11 mouse cellular contexts compared by ENCODE assay signal in genomic region chr5:36228405-36229370, GRCm38 (mm10). TPM values are rescaled to one million over a fixed set of nuclear protein-coding genes. Genes with fewer than 3 reads are reported as not detected.
A peak's percentile ranks its signal among the peaks of the same experiment; 100 is the strongest.
DNase-seq lines count a peak whose midpoint lies in the region; ATAC-seq lines count a peak whose summit lies in the region.
"Had no signal": no experiment of that assay in that cellular context is flagged by ENCODE, and none has a peak within 500 bp of the region (broad histone marks: within the 10 kb centered on the region; RNA-seq: fewer than 3 reads in every experiment).

No protein-coding gene starts in this region.

- peak overlapping the region; percentile 28 for H3K27ac ChIP-seq in forebrain, embryonic 13.5 days
- H3K27ac ChIP-seq in midbrain, embryonic 11.5 days (ENCODE audit: low read depth, low read length) = peak overlapping the region; percentile 64
- H3K27ac ChIP-seq: limb, embryonic 15.5 days; macrophage had no signal

- H3K36me3 ChIP-seq in forebrain, embryonic 13.5 days (ENCODE audit: poor library complexity, severe bottlenecking) = no peaks in the 10 kb centered on the region
- H3K36me3 ChIP-seq in midbrain, embryonic 11.5 days (ENCODE audit: control insufficient read depth, insufficient read depth, low read length) = no peaks in the 10 kb centered on the region
- H3K36me3 ChIP-seq: limb, embryonic 15.5 days had no signal

- WGBS in forebrain, embryonic 13.5 days = 24% methylated on average over 23 of the region's 23 CpGs
- WGBS in midbrain, embryonic 11.5 days = 25% methylated on average over 23 of the region's 23 CpGs

- H3K9ac ChIP-seq in forebrain, embryonic 13.5 days = no peak overlapping the region
- H3K9ac ChIP-seq in midbrain, embryonic 11.5 days (ENCODE audit: low read length) = peak overlapping the region; percentile 3; the same call in 1 of the 2 replicates
- H3K9ac ChIP-seq: limb, embryonic 15.5 days had no signal

- H3K4me1 ChIP-seq in forebrain, embryonic 13.5 days = peaks cover 33% of the 10 kb centered on the region
- H3K4me1 ChIP-seq in midbrain, embryonic 11.5 days (ENCODE audit: control insufficient read depth, insufficient read depth, low read length) = peaks cover 36% of the 10 kb centered on the region

- peak; percentile 67 for ATAC-seq in forebrain, embryonic 13.5 days
- peak; percentile 83 for ATAC-seq in midbrain, embryonic 11.5 days (ENCODE audit: low FRiP score)

- peak overlapping the region; percentile 26; the same call in 1 of the 2 replicates for H3K4me2 ChIP-seq in forebrain, embryonic 13.5 days
- 0 out of 2 replicates have a peak overlapping the region, but pooled peaks have one; percentile 4 for H3K4me2 ChIP-seq in midbrain, embryonic 11.5 days
- H3K4me2 ChIP-seq: limb, embryonic 15.5 days had no signal

- no peak overlapping the region for H3K4me3 ChIP-seq in forebrain, embryonic 13.5 days
- H3K4me3 ChIP-seq in midbrain, embryonic 11.5 days (ENCODE audit: low read depth, low read length) = no peak overlapping the region
- H3K4me3 ChIP-seq: limb, embryonic 15.5 days had no signal

- no peaks in the 10 kb centered on the region for H3K27me3 ChIP-seq in forebrain, embryonic 13.5 days
- H3K27me3 ChIP-seq in midbrain, embryonic 11.5 days (ENCODE audit: control insufficient read depth, insufficient read depth, low read length) = no peaks in the 10 kb centered on the region
- H3K27me3 ChIP-seq: limb, embryonic 15.5 days had no signal

- DNase-seq in adrenal gland, adult 2 months = peak; percentile 35
- no peak for DNase-seq in adrenal gland, postnatal 4 days (ENCODE audit: low spot score in 2 of 2)
- peak; percentile 72 for DNase-seq in Muller cell, postnatal 12 days (ENCODE audit: inconsistent ontology term)
- DNase-seq in midbrain, embryonic 11.5 days (ENCODE audit: low spot score, missing footprints) = peak; percentile 94
- DNase-seq in spleen, postnatal 10 days (ENCODE audit: low spot score in 2 of 2) = no peak
- DNase-seq in layer of hippocampus, adult 8-10 months (ENCODE audit: low spot score in 2 of 2) = no peak
- DNase-seq in gastrocnemius, postnatal 25 days = no peak

- H3K9me3 ChIP-seq in forebrain, embryonic 13.5 days (replicated peaks) = no peaks in the 10 kb centered on the region
- no peaks in the 10 kb centered on the region for H3K9me3 ChIP-seq in midbrain, embryonic 11.5 days (ENCODE audit: control insufficient read depth, low read length)
- H3K9me3 ChIP-seq: limb, embryonic 15.5 days had no signal

RNA-seq across cellular contexts. Expression of gene Psapl1, which starts 24.9 kb away (rescaled TPM):
- total RNA-seq in adrenal gland, adult 2 months (2021) = not detected
- polyA plus RNA-seq in adrenal gland, adult 2 months (2012; rRNA removed) = not detected in 2 replicates
- total RNA-seq in adrenal gland, postnatal 4 days (2021) = not detected
- polyA plus RNA-seq in forebrain, embryonic 13.5 days (2015; fragmentation: Nextera tagmentation; extraction: Ambion mirVana) = 0.06 and 0.09 TPM in 2 replicates
- polyA plus RNA-seq in midbrain, embryonic 11.5 days (2014; fragmentation: Nextera tagmentation; extraction: Ambion mirVana) = 0.16 TPM in 1 of 2 replicates, not detected in the other
- not detected for total RNA-seq in layer of hippocampus, adult 8-10 months (2022)
- total RNA-seq in gastrocnemius, postnatal 25 days (2021) = not detected
- total RNA-seq: layer of hippocampus, adult 18-20 months had no signal
- polyA plus RNA-seq: macrophage had no signal

Comparison
In these comparisons a context has a peak if more than half of its experiments do, and no peak if none do; other contexts are left out.
1. DNase-seq: peak in adrenal gland, adult 2 months (single experiment), Muller cell, postnatal 12 days (single experiment) and midbrain, embryonic 11.5 days (single experiment); none in adrenal gland, postnatal 4 days (0 of 2), spleen, postnatal 10 days (0 of 2), layer of hippocampus, adult 8-10 months (0 of 2) and gastrocnemius, postnatal 25 days (single experiment).